Mouse (Mus musculus) limb, embryonic 15.5 days (tissue): ENCODE data around the gene Fgfr2. TPM values are rescaled to one million over a fixed set of nuclear protein-coding genes. Genes with fewer than 3 reads are reported as not detected.

Experiments
- ATAC-seq: fragments of 200-750 bp; cut with Nextera tagmentation; 2 replicates; pipeline ENCODE4 v1.8.0; 2017; ENCODE audit warnings: low read depth, moderate TSS enrichment; ENCODE audit not compliant: insufficient number of reproducible peaks, low FRiP score, low TSS enrichment
- H3K27ac ChIP-seq: fragments of 300-500 bp; sonication (generic); 2 replicates; pipeline ENCODE4 v1.5.1; 2015; ENCODE audit warnings: moderate library complexity, mild to moderate bottlenecking, inconsistent platforms
- H3K27me3 ChIP-seq: fragments of 300-500 bp; sonication (generic); 2 replicates; pipeline ENCODE4 v1.6.1; 2015; ENCODE audit warnings: inconsistent platforms
- H3K36me3 ChIP-seq: fragments of 300-500 bp; sonication (generic); 2 replicates; pipeline ENCODE4 v1.6.1; 2015; ENCODE audit warnings: inconsistent platforms
- H3K4me1 ChIP-seq: fragments of 300-500 bp; sonication (generic); 2 replicates; pipeline ENCODE4 v1.6.1; 2015; ENCODE audit warnings: inconsistent platforms
- H3K4me2 ChIP-seq: fragments of 300-500 bp; sonication (generic); 2 replicates; pipeline ENCODE4 v1.6.1; 2015; ENCODE audit warnings: mild to moderate bottlenecking, inconsistent platforms
- H3K4me3 ChIP-seq: fragments of 300-500 bp; sonication (generic); 2 replicates; pipeline ENCODE4 v1.5.1; 2015; ENCODE audit warnings: mild to moderate bottlenecking, inconsistent platforms
- H3K9ac ChIP-seq: fragments of 300-500 bp; sonication (generic); 2 replicates; pipeline ENCODE4 v1.6.1; 2015; ENCODE audit warnings: inconsistent platforms
- H3K9me3 ChIP-seq: fragments of 300-500 bp; sonication (generic); 2 replicates; pipeline ENCODE4 v1.6.1; 2016; ENCODE audit warnings: inconsistent platforms
- WGBS: fragments of 180-500 bp; shearing (Covaris S2); methylation state at CpG from one replicate; pipeline ENCODE4 v1.1.7; 2015; 5-methylcytosine and 5-hydroxymethylcytosine counted together
- polyA plus RNA-seq: library from polyadenylated mRNA; unstranded; fragments of >200 nt; fragmentation: Nextera tagmentation; extraction: Ambion mirVana; gene quantifications from 2 replicates; pipeline ENCODE4 v1.2.1, GENCODE M21; 2015

The Fgfr2 gene
- polyA plus RNA-seq, 1 experiment from 2014 or later = 101 TPM

- Histone ChIP-seq H3K27ac (peak overlapping the region; percentile 67), H3K36me3 (peaks cover 9% of the 10 kb centered on the region; the same call in 1 of the 2 replicates), H3K27me3 (no peaks in the 10 kb centered on the region), H3K4me3 (no peak overlapping the region), H3K9ac (no peak overlapping the region), H3K9me3 (no peaks in the 10 kb centered on the region), H3K4me1 (peaks cover 25% of the 10 kb centered on the region), H3K4me2 (0 out of 2 replicates have a peak overlapping the region, but pooled peaks have one; percentile 14)
- 27% methylated on average over 8 of the region's 8 CpGs for WGBS
- ATAC-seq = peak; percentile 70; the same call in 1 of the 2 replicates
Measured at GRCm38 (mm10) chr7:130949331-130949751, 2173.8 kb downstream of the Fgfr2 start.

GRCm38 (mm10) chr7:130948563-130949208, 2174.5 kb downstream of the Fgfr2 start:
- WGBS = 45% methylated on average over 5 of the region's 5 CpGs
- H3K9me3 ChIP-seq = no peaks in the 10 kb centered on the region
- H3K9ac ChIP-seq = no peak overlapping the region
- H3K4me1 ChIP-seq = peaks cover 22% of the 10 kb centered on the region
- peak overlapping the region; percentile 67 for H3K27ac ChIP-seq
- no peak overlapping the region for H3K4me3 ChIP-seq
- 0 out of 2 replicates have a peak overlapping the region, but pooled peaks have one; percentile 14 for H3K4me2 ChIP-seq
- peaks cover 9% of the 10 kb centered on the region; the same call in 1 of the 2 replicates for H3K36me3 ChIP-seq
- ATAC-seq = no peak
- H3K27me3 ChIP-seq = no peaks in the 10 kb centered on the region

GRCm38 (mm10) chr7:130946303-130946702, 2176.8 kb downstream of the Fgfr2 start:
- peaks cover 21% of the 10 kb centered on the region for H3K4me1 ChIP-seq
- 68% methylated on average over 12 of the region's 12 CpGs for WGBS
- no peak for ATAC-seq

GRCm38 (mm10) chr7:130945730-130946129, 2177.4 kb downstream of the Fgfr2 start:
- no peak overlapping the region for H3K4me3 ChIP-seq

More at GRCm38 (mm10) chr7:130946303-130946702, 2176.8 kb downstream of the Fgfr2 start:
- Histone ChIP-seq H3K9me3 (no peaks in the 10 kb centered on the region), H3K9ac (no peak overlapping the region), H3K36me3 (peaks cover 7% of the 10 kb centered on the region; the same call in 1 of the 2 replicates), H3K4me2 (no peak overlapping the region), H3K4me3 (no peak overlapping the region), H3K27me3 (no peaks in the 10 kb centered on the region), H3K27ac (no peak overlapping the region)

GRCm38 (mm10) chr7:130944766-130945475, 2178.2 kb downstream of the Fgfr2 start:
- Histone ChIP-seq H3K9ac (no peak overlapping the region), H3K4me1 (peaks cover 30% of the 10 kb centered on the region), H3K27ac (no peak overlapping the region), H3K27me3 (no peaks in the 10 kb centered on the region), H3K4me2 (no peak overlapping the region), H3K36me3 (no peaks in the 10 kb centered on the region), H3K4me3 (no peak overlapping the region), H3K9me3 (no peaks in the 10 kb centered on the region)
- ATAC-seq = no peak
- 81% methylated on average over 11 of the region's 11 CpGs for WGBS

More at GRCm38 (mm10) chr7:130945730-130946129, 2177.4 kb downstream of the Fgfr2 start:
- 96% methylated on average over 3 of the region's 3 CpGs for WGBS
- H3K9me3 ChIP-seq = no peaks in the 10 kb centered on the region
- H3K9ac ChIP-seq = no peak overlapping the region
- no peak overlapping the region for H3K4me2 ChIP-seq
- no peak overlapping the region for H3K27ac ChIP-seq
- peaks cover 26% of the 10 kb centered on the region for H3K4me1 ChIP-seq
- ATAC-seq = no peak
- no peaks in the 10 kb centered on the region for H3K27me3 ChIP-seq
- H3K36me3 ChIP-seq = peaks cover 2% of the 10 kb centered on the region; the same call in 1 of the 2 replicates

GRCm38 (mm10) chr7:130943280-130943895, 2179.8 kb downstream of the Fgfr2 start:
- no peak overlapping the region for H3K4me3 ChIP-seq
- H3K4me1 ChIP-seq = peaks cover 30% of the 10 kb centered on the region
- H3K27ac ChIP-seq = no peak overlapping the region
- H3K9ac ChIP-seq = no peak overlapping the region
- no peaks in the 10 kb centered on the region for H3K36me3 ChIP-seq
- H3K27me3 ChIP-seq = peaks cover 8% of the 10 kb centered on the region
- H3K4me2 ChIP-seq = no peak overlapping the region
- ATAC-seq = no peak
- no peaks in the 10 kb centered on the region for H3K9me3 ChIP-seq
- WGBS = 80% methylated on average over 9 of the region's 9 CpGs

GRCm38 (mm10) chr7:130940733-130941132, 2182.4 kb downstream of the Fgfr2 start:
- Histone ChIP-seq H3K36me3 (no peaks in the 10 kb centered on the region), H3K27me3 (peaks cover 26% of the 10 kb centered on the region), H3K4me3 (no peak overlapping the region), H3K4me1 (peaks cover 49% of the 10 kb centered on the region), H3K4me2 (no peak overlapping the region), H3K9ac (no peak overlapping the region), H3K27ac (peak overlapping the region; percentile 27; the same call in 1 of the 2 replicates), H3K9me3 (no peaks in the 10 kb centered on the region)
- 53% methylated on average over 8 of the region's 8 CpGs for WGBS
- ATAC-seq = no peak

- H3K36me3 ChIP-seq = no peaks in the 10 kb centered on the region
- H3K9me3 ChIP-seq = no peaks in the 10 kb centered on the region
- peak overlapping the region; percentile 92; the same call in 1 of the 2 replicates for H3K4me2 ChIP-seq
- no peak overlapping the region for H3K27ac ChIP-seq
- H3K4me3 ChIP-seq = no peak overlapping the region
- no peak overlapping the region for H3K9ac ChIP-seq
- H3K27me3 ChIP-seq = peaks cover 43% of the 10 kb centered on the region
- WGBS = 87% methylated on average over 8 of the region's 8 CpGs
- H3K4me1 ChIP-seq = peaks cover 58% of the 10 kb centered on the region
- no peak for ATAC-seq
Measured at GRCm38 (mm10) chr7:130938896-130939295, 2184.3 kb downstream of the Fgfr2 start.

GRCm38 (mm10) chr7:130938005-130938404, 2185.1 kb downstream of the Fgfr2 start:
- peaks cover 52% of the 10 kb centered on the region for H3K27me3 ChIP-seq

GRCm38 (mm10) chr7:130937266-130937841, 2185.8 kb downstream of the Fgfr2 start:
- H3K9ac ChIP-seq = peak overlapping the region; percentile 63
- H3K36me3 ChIP-seq = no peaks in the 10 kb centered on the region
- H3K4me1 ChIP-seq = peaks cover 58% of the 10 kb centered on the region
- H3K27me3 ChIP-seq = peaks cover 54% of the 10 kb centered on the region
- no peak for ATAC-seq
- peak overlapping the region; percentile 79 for H3K27ac ChIP-seq
- H3K4me2 ChIP-seq = peak overlapping the region; percentile 92
- no peaks in the 10 kb centered on the region for H3K9me3 ChIP-seq
- WGBS = 16% methylated on average over 12 of the region's 12 CpGs
- H3K4me3 ChIP-seq = peak overlapping the region; percentile 64

More at GRCm38 (mm10) chr7:130938005-130938404, 2185.1 kb downstream of the Fgfr2 start:
- H3K9me3 ChIP-seq = no peaks in the 10 kb centered on the region
- peak overlapping the region; percentile 92 for H3K4me2 ChIP-seq
- no peak overlapping the region for H3K27ac ChIP-seq
- peaks cover 58% of the 10 kb centered on the region for H3K4me1 ChIP-seq
- no peaks in the 10 kb centered on the region for H3K36me3 ChIP-seq
- WGBS = 63% methylated on average over 4 of the region's 4 CpGs
- peak overlapping the region; percentile 64 for H3K4me3 ChIP-seq
- no peak for ATAC-seq
- H3K9ac ChIP-seq = no peak overlapping the region

- H3K4me2 ChIP-seq = peak overlapping the region; percentile 92
- H3K36me3 ChIP-seq = no peaks in the 10 kb centered on the region
- peak overlapping the region; percentile 63 for H3K9ac ChIP-seq
- H3K9me3 ChIP-seq = no peaks in the 10 kb centered on the region
- ATAC-seq = 0 out of 2 replicates have a peak, but pooled peaks have one; percentile 3
- peak overlapping the region; percentile 79 for H3K27ac ChIP-seq
- peaks cover 57% of the 10 kb centered on the region for H3K4me1 ChIP-seq
- H3K27me3 ChIP-seq = peaks cover 54% of the 10 kb centered on the region
- peak overlapping the region; percentile 64 for H3K4me3 ChIP-seq
- under 1% methylated on average over 44 of the region's 49 CpGs for WGBS
Measured at GRCm38 (mm10) chr7:130936472-130936951, 2186.6 kb downstream of the Fgfr2 start.
